Mouse (Mus musculus) embryonic fibroblast, embryonic 13.5 days (primary cell): ENCODE measurements around the gene Med12l. TPM values are rescaled to one million over a fixed set of nuclear protein-coding genes. Genes with fewer than 3 reads are reported as not detected.

Experiments
- H3K27ac ChIP-seq: 2 replicates; pipeline ENCODE4 v1.5.1; 2012; ENCODE audit warnings: low read length, control low read depth, inconsistent platforms; ENCODE audit not compliant: insufficient read depth
- H3K4me1 ChIP-seq: 2 replicates; pipeline ENCODE4 v1.6.1; 2011; ENCODE audit warnings: low read length; ENCODE audit not compliant: control insufficient read depth, insufficient read depth
- H3K4me3 ChIP-seq: 2 replicates; pipeline ENCODE4 v1.5.1; 2011; ENCODE audit warnings: mild to moderate bottlenecking, control low read depth, low read length; ENCODE audit not compliant: insufficient read depth
- CTCF ChIP-seq: IDR thresholded peaks from 2 replicates; pipeline ENCODE4 v1.5.1; 2011; ENCODE audit warnings: mild to moderate bottlenecking, control low read depth, low read length, moderate library complexity, borderline replicate concordance; ENCODE audit not compliant: insufficient read depth
- POLR2A ChIP-seq: IDR thresholded peaks from 2 replicates; pipeline ENCODE4 v1.6.1; 2011; ENCODE audit warnings: low read depth, mild to moderate bottlenecking, control low read depth, low read length, moderate library complexity
- polyA plus RNA-seq: library from polyadenylated mRNA; stranded (reverse); fragments of >200 nt; gene quantifications from 2 replicates; pipeline ENCODE4 v1.2.4, GENCODE M21; 2011; ENCODE audit warnings: low read depth; ENCODE audit not compliant: missing spikeins, insufficient read length

The Med12l gene
- 0.30 and 0.97 TPM in 2 replicates for polyA plus RNA-seq

DNA sequence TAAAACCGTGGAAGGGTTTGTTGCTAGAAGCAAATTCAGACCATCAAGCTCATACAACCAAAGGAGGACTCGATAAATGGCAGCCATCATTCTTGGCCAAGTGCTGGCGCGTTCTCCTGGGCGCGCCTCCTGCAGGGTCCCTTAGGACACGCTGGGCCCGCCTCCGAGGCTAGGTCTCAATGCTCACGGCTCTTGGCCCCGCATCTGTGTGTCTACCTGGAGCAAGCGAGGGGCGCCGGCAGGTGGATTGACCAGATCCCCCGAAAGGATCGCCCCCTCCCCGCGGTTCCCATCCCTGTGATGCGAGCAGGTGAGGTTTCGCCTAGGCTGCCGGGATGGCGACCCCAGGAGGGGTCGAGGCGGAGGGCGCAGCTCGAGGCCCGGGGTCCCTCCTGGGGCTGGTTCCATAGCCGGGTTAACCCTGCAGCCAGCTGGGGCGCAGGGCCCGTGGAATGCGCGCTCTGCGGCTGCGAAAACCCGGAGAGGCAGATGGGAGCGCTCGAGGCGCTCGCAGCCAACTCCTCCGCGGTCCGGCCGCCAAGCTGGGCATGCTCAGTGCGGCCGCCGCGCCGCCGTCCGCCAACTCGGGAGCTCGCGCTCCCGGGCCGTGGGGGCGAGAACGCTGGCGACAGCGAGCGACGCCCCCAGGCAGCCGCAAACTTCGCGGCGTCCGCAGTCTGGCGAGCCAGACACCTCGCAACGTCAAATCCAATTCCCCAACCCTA is at the start of gene Med12l:
Med12l (plus strand) TSS at position 555 of the 725 bp plus-strand sequence.
- Histone ChIP-seq H3K4me1 (no peaks in the 10 kb centered on the region), H3K27ac (no peak within 1 kb of the TSS), H3K4me3 (peak within 1 kb of the TSS; percentile 52)
- TF ChIP-seq POLR2A, result no peak
- no peak for TF ChIP-seq CTCF

DNA sequence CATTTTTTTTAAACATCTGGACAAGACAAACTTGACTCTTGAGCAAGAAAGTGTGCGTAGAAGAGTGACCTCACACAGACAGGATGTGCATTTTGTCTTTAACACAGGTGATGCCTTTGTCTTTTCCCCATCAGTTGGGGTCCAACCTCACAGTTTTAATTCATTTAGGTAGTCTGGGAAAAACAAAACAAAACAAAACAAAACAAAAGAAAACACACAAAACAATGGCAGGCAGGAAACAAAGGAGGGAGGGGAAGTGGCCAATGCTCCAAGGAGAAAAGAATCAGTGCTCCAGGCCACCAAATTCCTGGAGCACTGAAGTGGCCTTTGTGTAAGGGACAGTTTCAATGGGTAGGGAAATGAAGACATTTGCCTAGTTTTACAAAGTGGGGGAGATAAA is 44.5 kb upstream of the Med12l start:
- TF ChIP-seq CTCF (no peak), POLR2A (no peak)
- no peak overlapping the region for H3K4me3 ChIP-seq

GRCm38 (mm10) chr3:58977413-58977812 is 28.2 kb upstream of the Med12l start:
- Histone ChIP-seq H3K4me3 (no peak overlapping the region), H3K27ac (no peak overlapping the region), H3K4me1 (no peaks in the 10 kb centered on the region)
- no peak for TF ChIP-seq CTCF
- no peak for TF ChIP-seq POLR2A

More for the DNA sequence above, 44.5 kb upstream of the Med12l start:
- H3K27ac ChIP-seq, result no peak overlapping the region
- no peaks in the 10 kb centered on the region for H3K4me1 ChIP-seq

GRCm38 (mm10) chr3:58977906-58978622 is 27.6 kb upstream of the Med12l start:
- Histone ChIP-seq H3K27ac (no peak overlapping the region), H3K4me3 (no peak overlapping the region)
- TF ChIP-seq POLR2A (no peak), CTCF (no peak)

GRCm38 (mm10) chr3:58980579-58980978 is 25.0 kb upstream of the Med12l start:
- H3K27ac ChIP-seq, result no peak overlapping the region
- H3K4me3 ChIP-seq, result no peak overlapping the region
- TF ChIP-seq CTCF, result no peak
- no peak for TF ChIP-seq POLR2A
- no peaks in the 10 kb centered on the region for H3K4me1 ChIP-seq

More at GRCm38 (mm10) chr3:58977906-58978622, 27.6 kb upstream of the Med12l start:
- no peaks in the 10 kb centered on the region for H3K4me1 ChIP-seq

- TF ChIP-seq CTCF (no peak), POLR2A (no peak)
- H3K27ac ChIP-seq, result no peak overlapping the region
- H3K4me1 ChIP-seq, result no peaks in the 10 kb centered on the region
- no peak overlapping the region for H3K4me3 ChIP-seq
Observed at GRCm38 (mm10) chr3:58982896-58983837, 22.5 kb upstream of the Med12l start.

- Histone ChIP-seq H3K27ac (no peak overlapping the region), H3K4me1 (no peaks in the 10 kb centered on the region), H3K4me3 (no peak overlapping the region)
- no peak for TF ChIP-seq CTCF
- no peak for TF ChIP-seq POLR2A
Observed at GRCm38 (mm10) chr3:58983838-58984598, 21.6 kb upstream of the Med12l start.

DNA sequence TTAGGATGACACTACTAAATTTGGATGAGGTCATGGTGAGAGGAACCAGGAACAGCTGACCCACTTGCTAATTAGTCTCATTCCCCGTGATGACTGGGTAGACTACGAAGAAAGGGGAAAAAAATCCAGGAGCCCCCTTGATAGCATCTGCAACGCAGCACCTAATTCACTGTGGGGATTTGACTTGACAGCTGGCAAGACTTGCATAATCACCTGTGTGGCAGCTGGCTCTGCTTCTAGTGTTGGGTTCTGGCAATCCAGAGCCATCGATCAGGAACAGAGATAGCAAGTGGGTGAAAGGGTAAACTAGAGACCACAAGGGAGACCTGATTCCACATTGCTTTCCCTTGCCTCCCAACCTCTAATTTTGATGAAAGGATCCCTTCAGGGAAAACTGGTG is 19.8 kb upstream of the Med12l start:
- H3K27ac ChIP-seq, result no peak overlapping the region
- H3K4me1 ChIP-seq, result no peaks in the 10 kb centered on the region
- no peak overlapping the region for H3K4me3 ChIP-seq
- TF ChIP-seq CTCF, result no peak
- TF ChIP-seq POLR2A, result no peak

- H3K4me1 ChIP-seq, result no peaks in the 10 kb centered on the region
- no peak overlapping the region for H3K4me3 ChIP-seq
- no peak for TF ChIP-seq CTCF
- no peak for TF ChIP-seq POLR2A
- H3K27ac ChIP-seq, result no peak overlapping the region
Observed at GRCm38 (mm10) chr3:58989374-58989773, 16.3 kb upstream of the Med12l start.
